Mouse (Mus musculus) hindbrain, postnatal 0 days (tissue): ENCODE measurements around the gene Vmn1r14. TPM values are rescaled to one million over a fixed set of nuclear protein-coding genes. Genes with fewer than 3 reads are reported as not detected.

Experiments
- ATAC-seq: fragments of 200-750 bp; cut with Nextera tagmentation; 2 replicates; pipeline ENCODE4 v1.8.0; 2017; ENCODE audit warnings: mild to moderate bottlenecking, moderate TSS enrichment, moderate library complexity
- DNase-seq: peaks from one replicate; pipeline ENCODE4 v3.0.0-alpha.2; 2015; ENCODE audit warnings: low spot score
- H3K27ac ChIP-seq: fragments of 300-500 bp; sonication (generic); 2 replicates; pipeline ENCODE4 v1.5.1; 2014; ENCODE audit warnings: mild to moderate bottlenecking
- H3K27me3 ChIP-seq: fragments of 300-500 bp; sonication (generic); 2 replicates; pipeline ENCODE4 v1.6.1; 2014; ENCODE audit warnings: low read length, mixed read lengths; ENCODE audit not compliant: insufficient read depth
- H3K36me3 ChIP-seq: fragments of 300-500 bp; sonication (generic); 2 replicates; pipeline ENCODE4 v1.6.1; 2014; ENCODE audit warnings: low read length, mixed read lengths; ENCODE audit not compliant: insufficient read depth
- H3K4me1 ChIP-seq: fragments of 300-500 bp; sonication (generic); 2 replicates; pipeline ENCODE4 v1.6.1; 2014; ENCODE audit warnings: antibody characterized with exemption, low read length, mixed read lengths; ENCODE audit not compliant: insufficient read depth
- H3K4me2 ChIP-seq: fragments of 300-500 bp; sonication (generic); 2 replicates; pipeline ENCODE4 v1.6.1; 2014; ENCODE audit warnings: low read depth, mild to moderate bottlenecking, low read length, moderate library complexity, mixed read lengths
- H3K4me3 ChIP-seq: fragments of 300-500 bp; sonication (generic); 2 replicates; pipeline ENCODE4 v1.5.1; 2014; ENCODE audit warnings: low read length
- H3K9ac ChIP-seq: fragments of 300-500 bp; sonication (generic); replicated peaks from 2 replicates; pipeline ENCODE4 v1.6.1; 2014; ENCODE audit warnings: mild to moderate bottlenecking, low read length, moderate library complexity, mixed read lengths
- H3K9me3 ChIP-seq: fragments of 300-500 bp; sonication (generic); 2 replicates; pipeline ENCODE4 v1.6.1; 2016; ENCODE audit warnings: low read length, mixed read lengths
- CTCF ChIP-seq: IDR thresholded peaks from 2 replicates; pipeline ENCODE4 v1.5.1; 2016; ENCODE audit warnings: antibody characterized with exemption, control low read depth, low read depth
- polyA plus RNA-seq: library from polyadenylated mRNA; unstranded; fragments of >200 nt; fragmentation: Nextera tagmentation; extraction: Ambion mirVana; gene quantifications from 2 replicates; pipeline ENCODE4 v1.2.1, GENCODE M21; 2015
- total RNA-seq: library from RNA; depleted of rRNA; stranded (reverse); fragments of >200 nt; gene quantifications from 2 replicates; pipeline ENCODE4 v1.2.3, GENCODE M21; 2014; rRNA removed

Vmn1r14 gene
- total and polyA plus RNA-seq, 2 experiments from 2014 or later, result not detected

- no peak for ATAC-seq
- Histone ChIP-seq H3K27ac (no peak overlapping the region), H3K36me3 (no peaks in the 10 kb centered on the region), H3K4me3 (no peak overlapping the region), H3K4me2 (no peak overlapping the region), H3K27me3 (no peaks in the 10 kb centered on the region), H3K9me3 (no peaks in the 10 kb centered on the region), H3K9ac (no peak overlapping the region), H3K4me1 (no peaks in the 10 kb centered on the region)
- no peak for DNase-seq
- TF ChIP-seq CTCF, result no peak
Observed at GRCm38 (mm10) chr6:57278952-57279351, 47.5 kb downstream of the Vmn1r14 start.

Other genes with a start within 250 kb of the Vmn1r14 start
- not detected in 2 replicates for gene Vmn1r6, start 234.4 kb upstream of the Vmn1r14 start, total RNA-seq
- not detected in 2 replicates for gene Vmn1r6, start 234.4 kb upstream of the Vmn1r14 start, polyA plus RNA-seq
- gene Vmn1r7, start 206.4 kb upstream of the Vmn1r14 start, total RNA-seq, result not detected in 2 replicates
- not detected in 2 replicates for gene Vmn1r7, start 206.4 kb upstream of the Vmn1r14 start, polyA plus RNA-seq
- gene Vmn1r8, start 199.4 kb upstream of the Vmn1r14 start, total RNA-seq, result not detected in 2 replicates
- not detected in 2 replicates for gene Vmn1r8, start 199.4 kb upstream of the Vmn1r14 start, polyA plus RNA-seq
- not detected in 2 replicates for gene Vmn1r9, start 164.9 kb upstream of the Vmn1r14 start, total RNA-seq
- gene Vmn1r9, start 164.9 kb upstream of the Vmn1r14 start, polyA plus RNA-seq, result not detected in 2 replicates
- not detected in 2 replicates for gene Vmn1r10, start 122.2 kb upstream of the Vmn1r14 start, total RNA-seq
- not detected in 2 replicates for gene Vmn1r10, start 122.2 kb upstream of the Vmn1r14 start, polyA plus RNA-seq
- not detected in 2 replicates for gene Vmn1r11, start 98.2 kb upstream of the Vmn1r14 start, total RNA-seq
- not detected in 2 replicates for gene Vmn1r11, start 98.2 kb upstream of the Vmn1r14 start, polyA plus RNA-seq
- not detected in 2 replicates for gene Vmn1r12, start 74.8 kb upstream of the Vmn1r14 start, total RNA-seq
- not detected in 2 replicates for gene Vmn1r12, start 74.8 kb upstream of the Vmn1r14 start, polyA plus RNA-seq
- gene Vmn1r13, start 28.4 kb upstream of the Vmn1r14 start, total RNA-seq, result not detected in 2 replicates
- gene Vmn1r13, start 28.4 kb upstream of the Vmn1r14 start, polyA plus RNA-seq, result not detected in 2 replicates
- not detected in 2 replicates for gene Vmn1r15, start 26.3 kb downstream of the Vmn1r14 start, total RNA-seq
- not detected in 2 replicates for gene Vmn1r15, start 26.3 kb downstream of the Vmn1r14 start, polyA plus RNA-seq
- not detected in 2 replicates for gene Vmn1r16, start 97.8 kb downstream of the Vmn1r14 start, total RNA-seq
- gene Vmn1r16, start 97.8 kb downstream of the Vmn1r14 start, polyA plus RNA-seq, result not detected in 2 replicates
- gene Vmn1r17, start 132.0 kb downstream of the Vmn1r14 start, total RNA-seq, result not detected in 2 replicates
- gene Vmn1r17, start 132.0 kb downstream of the Vmn1r14 start, polyA plus RNA-seq, result not detected in 2 replicates
- gene Vmn1r18, start 164.1 kb downstream of the Vmn1r14 start, total RNA-seq, result not detected in 2 replicates
- not detected in 2 replicates for gene Vmn1r18, start 164.1 kb downstream of the Vmn1r14 start, polyA plus RNA-seq
- not detected in 2 replicates for gene Vmn1r19, start 172.1 kb downstream of the Vmn1r14 start, total RNA-seq
- not detected in 2 replicates for gene Vmn1r19, start 172.1 kb downstream of the Vmn1r14 start, polyA plus RNA-seq
- not detected in 2 replicates for gene Vmn1r20, start 197.2 kb downstream of the Vmn1r14 start, total RNA-seq
- gene Vmn1r20, start 197.2 kb downstream of the Vmn1r14 start, polyA plus RNA-seq, result not detected in 2 replicates